Mouse (Mus musculus) embryonic facial prominence, embryonic 11.5 days (tissue): ENCODE measurements at regions not wholly inside any gene's neighbourhood (a gene's known extent, or its start where the extent isn't known, plus 50 kb on each side); places are given as distances from the start of the nearest gene placed in this dataset.

Experiments used
- ATAC-seq: fragments of 200-750 bp; cut with Nextera tagmentation; replicated peaks from 2 replicates; pipeline ENCODE4 v1.8.0; 2017; ENCODE audit warnings: low read depth; ENCODE audit not compliant: insufficient number of reproducible peaks, low FRiP score, low TSS enrichment
- DNase-seq: peaks from one replicate; pipeline ENCODE4 v3.0.0-alpha.2; 2015; ENCODE audit warnings: low spot score
- H3K27ac ChIP-seq: fragments of 300-500 bp; sonication (generic); replicated peaks from 2 replicates; pipeline ENCODE4 v1.5.1; 2014; ENCODE audit warnings: mild to moderate bottlenecking, low read depth, low read length, control low read depth
- H3K27me3 ChIP-seq: fragments of 300-500 bp; sonication (generic); 2 replicates; pipeline ENCODE4 v1.6.1; 2014; ENCODE audit warnings: mild to moderate bottlenecking, low read length, moderate library complexity, mixed read lengths; ENCODE audit not compliant: control insufficient read depth, insufficient read depth
- H3K36me3 ChIP-seq: fragments of 300-500 bp; sonication (generic); replicated peaks from 2 replicates; pipeline ENCODE4 v1.6.1; 2014; ENCODE audit warnings: low read depth, mild to moderate bottlenecking, low read length, moderate library complexity, mixed read lengths; ENCODE audit not compliant: control insufficient read depth, insufficient read depth
- H3K4me1 ChIP-seq: fragments of 300-500 bp; sonication (generic); 2 replicates; pipeline ENCODE4 v1.6.1; 2014; ENCODE audit warnings: low read length, mixed read lengths; ENCODE audit not compliant: control insufficient read depth, insufficient read depth
- H3K4me2 ChIP-seq: fragments of 300-500 bp; sonication (generic); 2 replicates; pipeline ENCODE4 v1.6.1; 2014; ENCODE audit warnings: low read depth, mild to moderate bottlenecking, control low read depth, low read length, moderate library complexity
- H3K4me3 ChIP-seq: fragments of 300-500 bp; sonication (generic); 2 replicates; pipeline ENCODE4 v1.5.1; 2014; ENCODE audit warnings: low read depth, low read length, control low read depth
- H3K9ac ChIP-seq: fragments of 300-500 bp; sonication (generic); replicated peaks from 2 replicates; pipeline ENCODE4 v1.6.1; 2014; ENCODE audit warnings: mild to moderate bottlenecking, control low read depth, low read length
- H3K9me3 ChIP-seq: fragments of 300-500 bp; sonication (generic); replicated peaks from 2 replicates; pipeline ENCODE4 v1.6.1; 2016; ENCODE audit warnings: mild to moderate bottlenecking, low read length, inconsistent platforms, mixed read lengths; ENCODE audit not compliant: control insufficient read depth
- WGBS: fragments of 180-500 bp; shearing (Covaris S2); extraction: QIAGEN DNeasy Blood & Tissue Kit; methylation state at CpG from one replicate; pipeline ENCODE4 v1.1.7; 2014; 5-methylcytosine and 5-hydroxymethylcytosine counted together

DNA sequence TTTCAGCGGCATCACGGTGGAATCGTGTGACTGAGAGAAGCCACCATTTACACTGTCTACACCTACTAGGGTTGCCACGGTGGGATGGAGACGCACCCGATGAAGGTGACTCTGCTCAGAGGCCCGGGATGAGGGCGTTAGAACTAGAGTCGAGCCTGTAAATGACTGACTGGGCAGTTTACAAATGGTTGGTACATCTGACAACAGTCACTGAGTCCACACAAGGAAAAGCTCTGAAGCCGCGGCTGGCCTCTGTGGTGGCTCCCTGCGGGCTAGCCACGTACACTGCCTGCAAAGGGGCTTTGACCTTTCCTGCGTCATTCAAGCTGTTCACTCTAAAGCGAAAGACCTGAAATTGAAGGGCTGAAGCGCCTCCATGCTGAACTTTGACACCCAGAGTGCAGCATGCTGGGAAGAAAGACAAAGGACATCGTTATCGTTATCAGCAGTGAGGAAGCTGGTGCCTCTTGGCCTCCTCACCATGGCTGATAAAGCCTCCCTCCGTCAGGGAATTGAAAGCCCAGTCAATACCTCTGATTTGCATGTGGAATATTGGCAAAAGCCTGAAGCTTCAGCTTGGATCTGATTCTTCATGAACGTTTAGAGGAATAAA lies 462.1 kb upstream of the Arglu1 start:
- no peaks in the 10 kb centered on the region for H3K4me1 ChIP-seq
- no peaks in the 10 kb centered on the region for H3K27me3 ChIP-seq
- H3K4me2 ChIP-seq = no peak overlapping the region
- H3K27ac ChIP-seq = no peak overlapping the region
- DNase-seq = no peak
- no peak for ATAC-seq
- H3K9me3 ChIP-seq = no peaks in the 10 kb centered on the region
- 66% methylated on average over 20 of the region's 20 CpGs for WGBS
- no peak overlapping the region for H3K4me3 ChIP-seq
- H3K9ac ChIP-seq = no peak overlapping the region
- H3K36me3 ChIP-seq = no peaks in the 10 kb centered on the region

DNA sequence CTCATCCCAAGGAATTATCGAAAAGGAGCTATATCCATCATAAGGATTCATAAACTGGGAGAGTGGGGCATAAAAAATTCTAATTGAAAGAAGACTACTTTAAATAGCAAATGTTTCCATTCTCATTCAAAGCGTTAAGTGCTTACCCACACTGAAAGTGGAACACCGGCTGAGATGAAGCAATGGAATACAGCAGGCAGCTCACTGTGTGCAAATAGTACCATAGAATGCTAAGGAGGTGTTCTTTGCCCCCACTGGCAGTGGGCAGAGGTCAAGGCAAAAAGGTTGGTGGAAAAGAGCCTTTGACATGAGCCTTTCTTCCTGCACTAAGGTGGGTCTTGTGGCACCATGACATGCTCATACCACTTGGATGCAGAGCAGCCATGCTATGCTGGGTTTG lies 454.0 kb upstream of the Arglu1 start:
- ATAC-seq = no peak
- Histone ChIP-seq H3K27ac (no peak overlapping the region), H3K9me3 (no peaks in the 10 kb centered on the region), H3K27me3 (no peaks in the 10 kb centered on the region), H3K4me2 (no peak overlapping the region), H3K9ac (no peak overlapping the region), H3K4me3 (no peak overlapping the region), H3K36me3 (no peaks in the 10 kb centered on the region), H3K4me1 (no peaks in the 10 kb centered on the region)
- no peak for DNase-seq
- WGBS = 89% methylated on average over 3 of the region's 3 CpGs

DNA sequence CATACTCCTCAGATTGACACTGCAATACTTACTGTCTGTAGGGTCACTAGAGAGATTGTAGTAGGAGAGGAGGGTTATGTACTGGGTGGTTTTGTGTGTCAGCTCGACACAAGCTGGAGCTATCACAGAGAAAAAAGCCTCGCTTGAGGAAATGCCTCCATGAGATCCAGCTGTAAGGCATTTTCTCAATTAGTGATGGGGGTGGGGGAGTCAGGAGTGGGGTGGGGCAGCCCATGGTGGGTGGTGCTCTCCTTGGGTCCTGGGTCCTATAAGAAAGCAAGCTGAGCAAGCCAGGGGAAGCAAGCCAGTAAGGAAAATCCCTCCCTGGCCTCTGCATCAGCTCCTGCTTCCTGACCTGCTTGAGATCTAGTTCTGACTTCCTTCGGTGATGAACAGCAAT lies 449.5 kb upstream of the Arglu1 start:
- Histone ChIP-seq H3K4me3 (no peak overlapping the region), H3K9me3 (no peaks in the 10 kb centered on the region), H3K4me1 (no peaks in the 10 kb centered on the region), H3K36me3 (no peaks in the 10 kb centered on the region), H3K4me2 (no peak overlapping the region), H3K27ac (no peak overlapping the region), H3K27me3 (no peaks in the 10 kb centered on the region), H3K9ac (no peak overlapping the region)
- ATAC-seq (peak; percentile 70), DNase-seq (peak; percentile 71)
- 29% methylated on average over 3 of the region's 3 CpGs for WGBS

DNA sequence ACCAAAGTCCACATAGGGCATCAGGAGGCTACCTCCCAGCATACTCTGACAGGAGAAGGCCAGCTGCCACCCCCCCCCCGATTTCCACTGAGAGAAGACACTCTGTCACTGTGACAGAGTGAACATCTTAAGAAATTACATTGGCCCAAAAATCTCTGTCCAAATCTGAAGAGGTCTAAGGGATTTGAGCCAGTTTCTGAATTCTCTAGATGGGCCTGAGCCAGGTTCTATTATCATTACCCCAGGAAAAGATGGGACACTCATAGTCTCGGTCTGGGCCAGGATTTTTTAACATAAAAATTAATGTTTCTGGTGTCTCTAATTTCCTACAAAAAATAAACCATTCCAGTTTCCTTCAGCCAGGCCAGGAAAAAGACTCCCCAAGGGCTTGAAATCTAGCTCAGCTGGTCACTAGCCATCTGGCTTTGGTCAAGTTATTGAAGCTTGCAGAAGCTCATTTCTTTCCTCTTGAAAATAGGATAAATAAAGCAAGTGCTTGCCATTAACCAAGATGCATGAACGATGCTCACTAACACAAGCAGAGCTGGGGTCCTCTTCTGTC lies 448.8 kb upstream of the Arglu1 start:
- no peak overlapping the region for H3K4me2 ChIP-seq

GRCm38 (mm10) chr8:9133758-9134157 lies 443.4 kb upstream of the Arglu1 start:
- H3K36me3 ChIP-seq = no peaks in the 10 kb centered on the region
- no peak for ATAC-seq
- no peak overlapping the region for H3K4me3 ChIP-seq
- peak; percentile 17 for DNase-seq
- H3K9me3 ChIP-seq = no peaks in the 10 kb centered on the region
- H3K9ac ChIP-seq = no peak overlapping the region
- no peaks in the 10 kb centered on the region for H3K27me3 ChIP-seq
- H3K4me2 ChIP-seq = no peak overlapping the region
- H3K4me1 ChIP-seq = no peaks in the 10 kb centered on the region
- WGBS = 46% methylated on average over 7 of the region's 7 CpGs
- H3K27ac ChIP-seq = no peak overlapping the region

More for the DNA sequence above, 448.8 kb upstream of the Arglu1 start:
- no peaks in the 10 kb centered on the region for H3K27me3 ChIP-seq
- H3K36me3 ChIP-seq = no peaks in the 10 kb centered on the region
- no peak overlapping the region for H3K9ac ChIP-seq
- H3K4me3 ChIP-seq = no peak overlapping the region
- DNase-seq = peak; percentile 58
- no peak overlapping the region for H3K27ac ChIP-seq
- no peaks in the 10 kb centered on the region for H3K4me1 ChIP-seq
- 48% methylated on average over 3 of the region's 3 CpGs for WGBS
- ATAC-seq = no peak
- no peaks in the 10 kb centered on the region for H3K9me3 ChIP-seq

DNA sequence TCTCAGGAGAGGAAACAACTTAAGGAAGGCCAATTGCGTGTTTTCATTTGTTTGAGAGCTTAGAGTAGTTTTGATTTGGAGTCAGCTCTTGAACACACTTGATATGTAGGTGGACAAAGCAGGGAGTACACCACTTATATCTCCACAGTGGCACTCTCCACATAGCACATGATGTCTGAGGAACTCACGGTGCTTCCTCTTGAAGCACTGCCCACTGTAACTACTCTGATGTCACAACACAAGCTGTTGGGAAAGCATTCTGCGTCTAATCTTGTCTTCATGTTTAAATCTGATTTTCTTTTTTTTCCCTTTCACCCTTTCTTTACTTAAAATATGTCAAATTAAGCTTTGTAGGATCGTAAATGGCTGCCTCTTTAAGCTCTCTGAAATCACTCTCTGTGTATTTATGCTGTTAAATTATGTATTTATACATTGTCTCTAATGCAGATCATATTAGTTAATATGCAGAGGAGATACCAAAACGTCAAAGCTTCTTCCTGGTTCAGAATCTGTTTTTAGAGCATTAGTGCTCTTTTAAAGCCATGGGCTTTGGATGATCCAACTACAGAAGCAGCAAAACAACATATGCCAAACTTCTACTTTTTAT lies 442.4 kb upstream of the Arglu1 start:
- Histone ChIP-seq H3K9me3 (no peaks in the 10 kb centered on the region), H3K4me1 (no peaks in the 10 kb centered on the region), H3K4me2 (no peak overlapping the region), H3K27me3 (no peaks in the 10 kb centered on the region), H3K4me3 (no peak overlapping the region), H3K9ac (no peak overlapping the region), H3K27ac (no peak overlapping the region), H3K36me3 (no peaks in the 10 kb centered on the region)
- DNase-seq = no peak
- ATAC-seq = no peak
- 86% methylated on average over 5 of the region's 5 CpGs for WGBS

- no peak overlapping the region for H3K4me3 ChIP-seq
- no peak overlapping the region for H3K9ac ChIP-seq
- H3K27me3 ChIP-seq = no peaks in the 10 kb centered on the region
- WGBS = 76% methylated on average over 4 of the region's 4 CpGs
- H3K4me2 ChIP-seq = no peak overlapping the region
- DNase-seq (no peak), ATAC-seq (no peak)
- no peaks in the 10 kb centered on the region for H3K4me1 ChIP-seq
- no peaks in the 10 kb centered on the region for H3K36me3 ChIP-seq
- H3K9me3 ChIP-seq = no peaks in the 10 kb centered on the region
- H3K27ac ChIP-seq = no peak overlapping the region
Measured at GRCm38 (mm10) chr8:9131249-9131648, 440.9 kb upstream of the Arglu1 start.

DNA sequence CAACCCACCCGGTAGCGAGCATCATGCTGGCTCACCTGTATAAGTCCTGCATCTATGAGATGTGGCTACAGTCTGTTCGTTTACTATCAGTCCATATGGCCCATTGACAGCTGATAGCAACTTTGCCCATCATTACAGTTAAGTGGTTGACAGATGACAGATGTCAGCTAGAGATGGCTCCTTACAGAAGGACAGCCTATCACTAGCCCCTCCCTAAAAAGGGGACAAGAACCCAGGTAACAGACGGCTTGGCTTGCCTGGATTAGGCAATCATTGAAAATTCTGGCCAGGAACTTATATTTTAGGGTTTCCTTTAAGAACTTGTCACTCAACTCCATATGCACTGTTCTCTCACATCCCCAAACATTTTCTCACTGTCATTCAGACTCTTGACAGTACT lies 434.2 kb upstream of the Arglu1 start:
- Histone ChIP-seq H3K27me3 (no peaks in the 10 kb centered on the region), H3K4me3 (no peak overlapping the region), H3K4me2 (no peak overlapping the region), H3K9ac (no peak overlapping the region), H3K36me3 (no peaks in the 10 kb centered on the region), H3K4me1 (no peaks in the 10 kb centered on the region), H3K27ac (no peak overlapping the region), H3K9me3 (no peaks in the 10 kb centered on the region)
- WGBS = 87% methylated on average over 4 of the region's 4 CpGs
- ATAC-seq (no peak), DNase-seq (no peak)
